8 mouse cellular contexts compared by ENCODE assay signal in genomic region chr9:21248326-21248725, GRCm38 (mm10). TPM values are rescaled to one million over a fixed set of nuclear protein-coding genes. Genes with fewer than 3 reads are reported as not detected.
DNase-seq lines count a peak whose midpoint lies in the region; ATAC-seq and TF ChIP-seq lines count a peak whose summit lies in the region.

S1pr5 (minus strand) TSS chr9:21248443.

- ATAC-seq in forebrain, embryonic 14.5 days, result no peak
- no peak for ATAC-seq in liver, embryonic 15.5 days (ENCODE audit: insufficient read depth)
- no peak for ATAC-seq in neural tube, embryonic 15.5 days (ENCODE audit: low FRiP score)

- no peak for TF ChIP-seq CTCF in ES-Bruce4 (IDR thresholded peaks at IDR 0.05; ENCODE audit: low read depth, low read length)
- no peak for TF ChIP-seq CTCF in kidney, adult 2 months (conservative IDR thresholded peaks at IDR 0.05; ENCODE audit: insufficient read depth, insufficient read length, low read depth, low read length)

- DNase-seq in embryo, embryonic 10.5 days (ENCODE audit: low spot score), result peak; percentile 44
- DNase-seq in embryo, embryonic 9.5 days (ENCODE audit: extremely low spot score), result no peak
- DNase-seq in forebrain, embryonic 14.5 days (ENCODE audit: low spot score), result no peak
- peak; percentile 74 for DNase-seq in kidney, adult 2 months
- no peak for DNase-seq in cerebellum, postnatal 4 days (ENCODE audit: low spot score in 2 of 2)

- H3K4me2 ChIP-seq in forebrain, embryonic 14.5 days (ENCODE audit: low read length), result peak within 1 kb of the TSS; percentile 10; the same call in 1 of the 2 replicates
- H3K4me2 ChIP-seq in liver, embryonic 15.5 days, result peak within 1 kb of the TSS; percentile 59
- peak within 1 kb of the TSS; percentile 30 for H3K4me2 ChIP-seq in neural tube, embryonic 15.5 days

- H3K9ac ChIP-seq in ES-Bruce4 (ENCODE audit: low read depth, poor library complexity, severe bottlenecking), result peak within 1 kb of the TSS; percentile 50
- H3K9ac ChIP-seq in forebrain, embryonic 14.5 days (ENCODE audit: low read length), result no peak within 1 kb of the TSS
- H3K9ac ChIP-seq in liver, embryonic 15.5 days, result no peak within 1 kb of the TSS
- no peak within 1 kb of the TSS for H3K9ac ChIP-seq in neural tube, embryonic 15.5 days (replicated peaks)

- TF ChIP-seq POLR2A in ES-Bruce4 (IDR thresholded peaks at IDR 0.05; ENCODE audit: insufficient read depth, low read length), result no peak
- TF ChIP-seq POLR2A in kidney, adult 2 months (IDR thresholded peaks at IDR 0.05; ENCODE audit: low read depth, low read length), result no peak

- 2% methylated on average over 30 of the region's 30 CpGs for WGBS in forebrain, embryonic 14.5 days
- WGBS in kidney, adult 2 months, result 3% methylated on average over 30 of the region's 30 CpGs
- 3% methylated on average over 30 of the region's 30 CpGs for WGBS in liver, embryonic 15.5 days (ENCODE audit: insufficient replicate concordance)
- WGBS in neural tube, embryonic 15.5 days, result under 1% methylated on average over 30 of the region's 30 CpGs

- no peaks in the 10 kb centered on the region for H3K36me3 ChIP-seq in ES-Bruce4 (ENCODE audit: control insufficient read depth, insufficient read depth, low read length, poor library complexity, severe bottlenecking)
- H3K36me3 ChIP-seq in forebrain, embryonic 14.5 days (ENCODE audit: control insufficient read depth, insufficient read depth, low read length), result no peaks in the 10 kb centered on the region
- no peaks in the 10 kb centered on the region for H3K36me3 ChIP-seq in kidney, adult 2 months (ENCODE audit: control insufficient read depth, insufficient read depth, low read length)
- H3K36me3 ChIP-seq in liver, embryonic 15.5 days (replicated peaks), result no peaks in the 10 kb centered on the region
- H3K36me3 ChIP-seq in neural tube, embryonic 15.5 days, result no peaks in the 10 kb centered on the region

- H3K27ac ChIP-seq in ES-Bruce4 (ENCODE audit: insufficient read depth, low read length), result no peak within 1 kb of the TSS
- H3K27ac ChIP-seq in forebrain, embryonic 14.5 days (ENCODE audit: low read depth, low read length), result no peak within 1 kb of the TSS
- no peak within 1 kb of the TSS for H3K27ac ChIP-seq in kidney, adult 2 months (ENCODE audit: insufficient read depth, low read depth, low read length)
- no peak within 1 kb of the TSS for H3K27ac ChIP-seq in liver, embryonic 15.5 days (replicated peaks)
- H3K27ac ChIP-seq in neural tube, embryonic 15.5 days (replicated peaks), result no peak within 1 kb of the TSS

- no peak for TF ChIP-seq EP300 in ES-Bruce4 (IDR thresholded peaks at IDR 0.05; ENCODE audit: insufficient read depth, low read depth, low read length)

- 0 out of 2 replicates have a peak, but pooled peaks cover 4% of the 10 kb centered on the region for H3K27me3 ChIP-seq in ES-Bruce4 (ENCODE audit: control insufficient read depth, insufficient read depth, low read length, poor library complexity, severe bottlenecking)
- peaks cover 66% of the 10 kb centered on the region for H3K27me3 ChIP-seq in forebrain, embryonic 14.5 days (replicated peaks; ENCODE audit: control insufficient read depth, insufficient read depth, low read length)
- H3K27me3 ChIP-seq in kidney, adult 2 months (replicated peaks; ENCODE audit: control insufficient read depth, insufficient read depth, low read length), result peaks cover 5% of the 10 kb centered on the region
- H3K27me3 ChIP-seq in liver, embryonic 15.5 days, result peaks cover 100% of the 10 kb centered on the region
- H3K27me3 ChIP-seq in neural tube, embryonic 15.5 days (replicated peaks), result peaks cover 89% of the 10 kb centered on the region

- peak within 1 kb of the TSS; percentile 45 for H3K4me3 ChIP-seq in ES-Bruce4 (ENCODE audit: low read depth, low read length)
- H3K4me3 ChIP-seq in forebrain, embryonic 14.5 days (ENCODE audit: low read depth, low read length), result no peak within 1 kb of the TSS
- no peak within 1 kb of the TSS for H3K4me3 ChIP-seq in kidney, adult 2 months (ENCODE audit: insufficient read depth, low read depth, low read length)
- peak within 1 kb of the TSS; percentile 32 for H3K4me3 ChIP-seq in liver, embryonic 15.5 days (replicated peaks)
- peak within 1 kb of the TSS; percentile 9; the same call in 1 of the 2 replicates for H3K4me3 ChIP-seq in neural tube, embryonic 15.5 days (replicated peaks)

- H3K4me1 ChIP-seq in ES-Bruce4 (ENCODE audit: control insufficient read depth, insufficient read depth, low read length), result peaks cover 2% of the 10 kb centered on the region
- H3K4me1 ChIP-seq in forebrain, embryonic 14.5 days (ENCODE audit: control insufficient read depth, insufficient read depth, low read length), result no peaks in the 10 kb centered on the region
- no peaks in the 10 kb centered on the region; the same call in 1 of the 2 replicates for H3K4me1 ChIP-seq in kidney, adult 2 months (ENCODE audit: control insufficient read depth, insufficient read depth, low read length)
- H3K4me1 ChIP-seq in liver, embryonic 15.5 days (replicated peaks), result peaks cover 43% of the 10 kb centered on the region
- H3K4me1 ChIP-seq in neural tube, embryonic 15.5 days, result peaks cover 27% of the 10 kb centered on the region

- no peaks in the 10 kb centered on the region for H3K9me3 ChIP-seq in ES-Bruce4 (replicated peaks; ENCODE audit: control insufficient read depth, insufficient read depth, low read length, poor library complexity, severe bottlenecking)
- H3K9me3 ChIP-seq in forebrain, embryonic 14.5 days (replicated peaks; ENCODE audit: control insufficient read depth, low read length), result no peaks in the 10 kb centered on the region
- H3K9me3 ChIP-seq in liver, embryonic 15.5 days (replicated peaks), result no peaks in the 10 kb centered on the region
- no peaks in the 10 kb centered on the region for H3K9me3 ChIP-seq in neural tube, embryonic 15.5 days (replicated peaks)

RNA-seq across cellular contexts. Expression of gene S1pr5, which starts in this region (rescaled TPM):
- 0.40 and 0.44 TPM in 2 replicates for polyA plus RNA-seq in ES-Bruce4 (2011; ENCODE audit: insufficient read depth, insufficient read length, low read depth, missing spikeins)
- polyA plus RNA-seq in forebrain, embryonic 14.5 days (2014; fragmentation: Nextera tagmentation; extraction: Ambion mirVana), result 0.94 and 1.4 TPM in 2 replicates
- polyA plus RNA-seq in kidney, adult 2 months (2012; rRNA removed), result 0.38 and 0.39 TPM in 2 replicates
- 0.06 and 0.07 TPM in 2 replicates for polyA plus RNA-seq in liver, embryonic 15.5 days (2015; fragmentation: Nextera tagmentation; extraction: Ambion mirVana)
- polyA plus RNA-seq in neural tube, embryonic 15.5 days (2015; fragmentation: Nextera tagmentation; extraction: Ambion mirVana), result 5.8 and 6.7 TPM in 2 replicates

Comparison
In these comparisons a context has a peak if more than half of its experiments do, and no peak if none do; other contexts are left out.
1. Peak in DNase-seq in kidney, adult 2 months; RNA of the gene not detected or under 1 TPM.
2. H3K4me3 ChIP-seq: peak in ES-Bruce4 (single experiment), liver, embryonic 15.5 days (single experiment) and neural tube, embryonic 15.5 days (single experiment); none in forebrain, embryonic 14.5 days (single experiment) and kidney, adult 2 months (single experiment).
3. Peak in every context shown above with its lines, with median percentiles within 50 percentile points of each other: H3K4me2 ChIP-seq.